Mouse (Mus musculus) kidney, adult 9 months (tissue): Measurements from ENCODE around the gene 4933430I17Rik.

Source experiments
- DNase-seq: peaks from one replicate; pipeline ENCODE4 v3.0.0; 2022

The 4933430I17Rik gene

GRCm38 (mm10) chr4:62505991-62506390, 19.2 kb upstream of the 4933430I17Rik start:
- peak; percentile 42 for DNase-seq

- peak; percentile 72 for DNase-seq
Observed at GRCm38 (mm10) chr4:62506798-62507197, 18.4 kb upstream of the 4933430I17Rik start.

GRCm38 (mm10) chr4:62508839-62509238, 16.3 kb upstream of the 4933430I17Rik start:
- DNase-seq, result peak; percentile 42

GRCm38 (mm10) chr4:62509946-62510345, 15.2 kb upstream of the 4933430I17Rik start:
- DNase-seq, result peak; percentile 90

- DNase-seq, result no peak
Observed at GRCm38 (mm10) chr4:62513998-62514506, 11.1 kb upstream of the 4933430I17Rik start.

GRCm38 (mm10) chr4:62514995-62515394, 10.2 kb upstream of the 4933430I17Rik start:
- DNase-seq, result no peak

- DNase-seq, result no peak
Observed at GRCm38 (mm10) chr4:62515490-62515889, 9.7 kb upstream of the 4933430I17Rik start.

GRCm38 (mm10) chr4:62516079-62516478, 9.1 kb upstream of the 4933430I17Rik start:
- peak; percentile 79 for DNase-seq

- DNase-seq, result no peak
Observed at GRCm38 (mm10) chr4:62516579-62516978, 8.6 kb upstream of the 4933430I17Rik start.

GRCm38 (mm10) chr4:62517046-62517445, 8.1 kb upstream of the 4933430I17Rik start:
- DNase-seq, result no peak

- DNase-seq, result no peak
Observed at GRCm38 (mm10) chr4:62517538-62518415, 7.4 kb upstream of the 4933430I17Rik start.

- peak; percentile 82 for DNase-seq
Observed at GRCm38 (mm10) chr4:62518416-62519121, 6.6 kb upstream of the 4933430I17Rik start.

GRCm38 (mm10) chr4:62519122-62519848, 5.9 kb upstream of the 4933430I17Rik start:
- no peak for DNase-seq

- peak; percentile 95 for DNase-seq
Observed at GRCm38 (mm10) chr4:62519849-62520233, 5.3 kb upstream of the 4933430I17Rik start, which contains the start of gene Alad. Gene Alad, minus strand, starts transcription at chr4:62519918.

- peak; percentile 12 for DNase-seq
Observed at GRCm38 (mm10) chr4:62520892-62521400, 4.2 kb upstream of the 4933430I17Rik start.

- DNase-seq, result no peak
Observed at GRCm38 (mm10) chr4:62525489-62525811, 281 bp downstream of the 4933430I17Rik start.

- peak; percentile 21 for DNase-seq
Observed at GRCm38 (mm10) chr4:62526256-62526655, 1.1 kb downstream of the 4933430I17Rik start.

- no peak for DNase-seq
Observed at GRCm38 (mm10) chr4:62527655-62528054, 2.5 kb downstream of the 4933430I17Rik start.

GRCm38 (mm10) chr4:62533729-62534128, 8.6 kb downstream of the 4933430I17Rik start:
- DNase-seq, result no peak

- DNase-seq, result no peak
Observed at GRCm38 (mm10) chr4:62541802-62542201, 16.6 kb downstream of the 4933430I17Rik start.

GRCm38 (mm10) chr4:62543782-62544181, 18.6 kb downstream of the 4933430I17Rik start:
- no peak for DNase-seq

GRCm38 (mm10) chr4:62544801-62545200, 19.6 kb downstream of the 4933430I17Rik start:
- DNase-seq, result no peak

- no peak for DNase-seq
Observed at GRCm38 (mm10) chr4:62551966-62552365, 26.8 kb downstream of the 4933430I17Rik start.
